Mouse (Mus musculus): ENCODE results near the gene Cdk5.

Gene Cdk5

GRCm38 (mm10) chr5:24374216-24374615 lies 49.1 kb downstream of the Cdk5 start:
- no peak for DNase-seq (ENCODE audit: low spot score)

- DNase-seq (ENCODE audit: low spot score), result no peak
These were observed 49.5 kb downstream of the Cdk5 start for GRCm38 (mm10) chr5:24373807-24374206.

GRCm38 (mm10) chr5:24369767-24370166 lies 53.6 kb downstream of the Cdk5 start:
- DNase-seq (ENCODE audit: low spot score), result no peak

Data from embryo, embryonic 10 days (tissue).